Comparison of ENCODE assay signal across 16 mouse cellular contexts in the genomic region with DNA sequence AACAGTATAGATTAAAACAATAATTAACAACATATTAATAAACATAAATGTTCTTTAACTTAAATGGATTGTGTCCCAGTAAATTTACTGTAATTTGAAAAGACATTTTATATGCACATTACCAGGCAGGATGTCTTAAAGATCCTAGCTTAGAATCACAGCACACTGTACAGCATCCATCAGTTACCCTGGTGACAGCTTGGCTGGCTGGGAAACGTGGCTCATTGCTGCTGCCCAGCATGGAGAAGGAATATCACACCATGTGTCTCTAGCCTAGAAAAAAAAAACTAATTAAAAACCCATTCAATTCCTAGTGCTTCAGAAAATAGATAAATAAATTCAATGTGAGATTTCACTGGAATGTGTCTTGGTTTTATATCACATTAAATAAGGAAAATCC.
A peak's percentile ranks its signal among the peaks of the same experiment; 100 is the strongest.
DNase-seq lines count a peak whose midpoint lies in the region; ATAC-seq and TF ChIP-seq lines count a peak whose summit lies in the region.
"Had no signal": no experiment of that assay in that cellular context is flagged by ENCODE, and none has a peak within 500 bp of the region (broad histone marks: within the 10 kb centered on the region; RNA-seq: fewer than 3 reads in every experiment).

No protein-coding gene starts in this region.

- no peaks in the 10 kb centered on the region for H3K9me3 ChIP-seq in forebrain, embryonic 14.5 days (replicated peaks; ENCODE audit: control insufficient read depth, low read length)
- H3K9me3 ChIP-seq in forebrain, embryonic 10.5 days, result no peaks in the 10 kb centered on the region
- no peaks in the 10 kb centered on the region for H3K9me3 ChIP-seq in midbrain, embryonic 15.5 days
- H3K9me3 ChIP-seq in midbrain, embryonic 10.5 days (replicated peaks), result no peaks in the 10 kb centered on the region
- H3K9me3 ChIP-seq in forebrain, postnatal 0 days (ENCODE audit: low read length), result no peaks in the 10 kb centered on the region
- H3K9me3 ChIP-seq in embryonic facial prominence, embryonic 10.5 days, result no peaks in the 10 kb centered on the region
- H3K9me3 ChIP-seq: embryonic facial prominence, embryonic 15.5 days; intestine, embryonic 15.5 days; stomach, embryonic 15.5 days had no signal

- peak; percentile 73 for DNase-seq in forebrain, embryonic 14.5 days (ENCODE audit: low spot score)
- DNase-seq in forebrain, embryonic 10.5 days (ENCODE audit: extremely low spot score, low spot score), result no peak
- no peak for DNase-seq in midbrain, embryonic 10.5 days (ENCODE audit: low spot score)
- peak; percentile 62 for DNase-seq in forebrain, postnatal 0 days
- DNase-seq in layer of hippocampus, postnatal 10 days (ENCODE audit: low spot score in 2 of 2), result peak; percentile 38 to 47
- no peak for DNase-seq in embryonic facial prominence, embryonic 10.5 days (ENCODE audit: low spot score)
- DNase-seq in ovary, postnatal 36 days (ENCODE audit: low spot score), result no peak
- DNase-seq: adrenal gland, adult 2 months; kidney, postnatal 10 days; lung, postnatal 14 days; thymus, postnatal 25 days had no signal

- no peaks in the 10 kb centered on the region for H3K36me3 ChIP-seq in forebrain, embryonic 14.5 days (ENCODE audit: control insufficient read depth, insufficient read depth, low read length)
- no peaks in the 10 kb centered on the region for H3K36me3 ChIP-seq in forebrain, embryonic 10.5 days (replicated peaks)
- no peaks in the 10 kb centered on the region for H3K36me3 ChIP-seq in midbrain, embryonic 15.5 days (replicated peaks)
- no peaks in the 10 kb centered on the region for H3K36me3 ChIP-seq in midbrain, embryonic 10.5 days
- H3K36me3 ChIP-seq in forebrain, postnatal 0 days (ENCODE audit: insufficient read depth), result no peaks in the 10 kb centered on the region
- H3K36me3 ChIP-seq in embryonic facial prominence, embryonic 10.5 days (replicated peaks), result no peaks in the 10 kb centered on the region
- H3K36me3 ChIP-seq: embryonic facial prominence, embryonic 15.5 days; intestine, embryonic 15.5 days; stomach, embryonic 15.5 days had no signal

- H3K27ac ChIP-seq in forebrain, embryonic 14.5 days (ENCODE audit: low read depth, low read length), result no peak overlapping the region
- H3K27ac ChIP-seq in forebrain, embryonic 10.5 days, result no peak overlapping the region
- no peak overlapping the region for H3K27ac ChIP-seq in midbrain, embryonic 15.5 days
- H3K27ac ChIP-seq in midbrain, embryonic 10.5 days (replicated peaks), result no peak overlapping the region
- no peak overlapping the region for H3K27ac ChIP-seq in forebrain, postnatal 0 days (ENCODE audit: low read depth, low read length)
- H3K27ac ChIP-seq in embryonic facial prominence, embryonic 10.5 days (replicated peaks), result no peak overlapping the region
- H3K27ac ChIP-seq: embryonic facial prominence, embryonic 15.5 days; intestine, embryonic 15.5 days; liver, embryonic 14.5 days; stomach, embryonic 15.5 days had no signal

- H3K4me1 ChIP-seq in forebrain, embryonic 14.5 days (ENCODE audit: control insufficient read depth, insufficient read depth, low read length), result peaks cover 20% of the 10 kb centered on the region
- H3K4me1 ChIP-seq in forebrain, embryonic 10.5 days, result peaks cover 27% of the 10 kb centered on the region
- peaks cover 2% of the 10 kb centered on the region; the same call in 1 of the 2 replicates for H3K4me1 ChIP-seq in midbrain, embryonic 15.5 days
- peaks cover 18% of the 10 kb centered on the region for H3K4me1 ChIP-seq in midbrain, embryonic 10.5 days
- peaks cover 5% of the 10 kb centered on the region; the same call in 1 of the 2 replicates for H3K4me1 ChIP-seq in forebrain, postnatal 0 days (ENCODE audit: insufficient read depth)
- H3K4me1 ChIP-seq in embryonic facial prominence, embryonic 10.5 days, result no peaks in the 10 kb centered on the region
- H3K4me1 ChIP-seq: embryonic facial prominence, embryonic 15.5 days; intestine, embryonic 15.5 days; stomach, embryonic 15.5 days had no signal

- H3K9ac ChIP-seq in forebrain, embryonic 14.5 days (ENCODE audit: low read length), result no peak overlapping the region
- H3K9ac ChIP-seq in midbrain, embryonic 15.5 days, result no peak overlapping the region
- no peak overlapping the region for H3K9ac ChIP-seq in forebrain, postnatal 0 days
- H3K9ac ChIP-seq: embryonic facial prominence, embryonic 15.5 days; intestine, embryonic 15.5 days; liver, embryonic 14.5 days; stomach, embryonic 15.5 days had no signal

- no peak for TF ChIP-seq CTCF in forebrain, postnatal 0 days (IDR thresholded peaks at IDR 0.05; ENCODE audit: low read depth)

- WGBS in forebrain, embryonic 14.5 days, result 10% methylated on average over 1 of the region's 1 CpGs
- 49% methylated on average over 1 of the region's 1 CpGs for WGBS in forebrain, embryonic 10.5 days
- 8% methylated on average over 1 of the region's 1 CpGs for WGBS in midbrain, embryonic 15.5 days
- WGBS in midbrain, embryonic 10.5 days, result 76% methylated on average over 1 of the region's 1 CpGs
- 3% methylated on average over 1 of the region's 1 CpGs for WGBS in forebrain, postnatal 0 days
- WGBS in embryonic facial prominence, embryonic 10.5 days, result 45% methylated on average over 1 of the region's 1 CpGs

- peak; percentile 80; the same call in 1 of the 2 replicates for ATAC-seq in forebrain, embryonic 14.5 days
- 0 out of 2 replicates have a peak, but pooled peaks have one; percentile 66 for ATAC-seq in midbrain, embryonic 15.5 days (replicated peaks)
- ATAC-seq in forebrain, postnatal 0 days, result peak; percentile 87
- ATAC-seq: intestine, embryonic 15.5 days had no signal

- H3K27me3 ChIP-seq in forebrain, embryonic 14.5 days (replicated peaks; ENCODE audit: control insufficient read depth, insufficient read depth, low read length), result no peaks in the 10 kb centered on the region
- H3K27me3 ChIP-seq in forebrain, embryonic 10.5 days (ENCODE audit: poor library complexity, severe bottlenecking), result no peaks in the 10 kb centered on the region
- no peaks in the 10 kb centered on the region for H3K27me3 ChIP-seq in midbrain, embryonic 15.5 days (replicated peaks)
- H3K27me3 ChIP-seq in midbrain, embryonic 10.5 days (ENCODE audit: low read depth, poor library complexity, severe bottlenecking), result no peaks in the 10 kb centered on the region
- H3K27me3 ChIP-seq in forebrain, postnatal 0 days (ENCODE audit: insufficient read depth, low read length), result no peaks in the 10 kb centered on the region
- H3K27me3 ChIP-seq in embryonic facial prominence, embryonic 10.5 days (replicated peaks; ENCODE audit: low read depth, poor library complexity, severe bottlenecking), result no peaks in the 10 kb centered on the region
- H3K27me3 ChIP-seq: embryonic facial prominence, embryonic 15.5 days; intestine, embryonic 15.5 days; stomach, embryonic 15.5 days had no signal

- no peak overlapping the region for H3K4me2 ChIP-seq in forebrain, embryonic 14.5 days (ENCODE audit: low read length)
- H3K4me2 ChIP-seq in midbrain, embryonic 15.5 days, result no peak overlapping the region
- H3K4me2 ChIP-seq in forebrain, postnatal 0 days (ENCODE audit: low read depth), result no peak overlapping the region
- H3K4me2 ChIP-seq: embryonic facial prominence, embryonic 15.5 days; intestine, embryonic 15.5 days; stomach, embryonic 15.5 days had no signal

- H3K4me3 ChIP-seq in forebrain, embryonic 14.5 days (ENCODE audit: low read depth, low read length), result no peak overlapping the region
- H3K4me3 ChIP-seq in forebrain, embryonic 10.5 days, result no peak overlapping the region
- H3K4me3 ChIP-seq in midbrain, embryonic 15.5 days, result no peak overlapping the region
- no peak overlapping the region for H3K4me3 ChIP-seq in midbrain, embryonic 10.5 days
- no peak overlapping the region for H3K4me3 ChIP-seq in forebrain, postnatal 0 days (ENCODE audit: low read depth, low read length)
- H3K4me3 ChIP-seq in embryonic facial prominence, embryonic 10.5 days, result no peak overlapping the region
- H3K4me3 ChIP-seq: embryonic facial prominence, embryonic 15.5 days; intestine, embryonic 15.5 days; stomach, embryonic 15.5 days had no signal

Comparison
In these comparisons a context has a peak if more than half of its experiments do, and no peak if none do; other contexts are left out.
1. DNase-seq: peak in forebrain, embryonic 14.5 days (single experiment), forebrain, postnatal 0 days (single experiment) and layer of hippocampus, postnatal 10 days (2 of 2); none in forebrain, embryonic 10.5 days (single experiment), midbrain, embryonic 10.5 days (single experiment), embryonic facial prominence, embryonic 10.5 days (single experiment) and ovary, postnatal 36 days (single experiment).
2. Peak in every context shown above with its lines, with median percentiles within 50 percentile points of each other: ATAC-seq.